Mouse (Mus musculus): ENCODE measurements around the gene Enc1. TPM values are rescaled to one million over a fixed set of nuclear protein-coding genes. Genes with fewer than 3 reads are reported as not detected.

Gene Enc1
- polyA plus RNA-seq, 1 experiment from 2014 or later = 10.4 TPM

- H3K4me3 ChIP-seq = peak overlapping the region; percentile 28
- peaks cover 13% of the 10 kb centered on the region for H3K4me1 ChIP-seq
- no peak overlapping the region for H3K9ac ChIP-seq
- peaks cover 11% of the 10 kb centered on the region for H3K27me3 ChIP-seq
- H3K36me3 ChIP-seq = no peaks in the 10 kb centered on the region
- no peak for ATAC-seq (ENCODE audit: insufficient number of reproducible peaks, low FRiP score, low TSS enrichment, low read depth)
- no peak overlapping the region for H3K27ac ChIP-seq
- no peaks in the 10 kb centered on the region for H3K9me3 ChIP-seq
- peak overlapping the region; percentile 49 for H3K4me2 ChIP-seq
- 15% methylated on average over 26 of the region's 26 CpGs for WGBS
These were observed 41.4 kb downstream of the Enc1 start for GRCm38 (mm10) chr13:97282051-97282910.

- WGBS = 10% methylated on average over 9 of the region's 9 CpGs
- H3K4me3 ChIP-seq = peak overlapping the region; percentile 28; the same call in 1 of the 2 replicates
- H3K4me2 ChIP-seq = peak overlapping the region; percentile 49; the same call in 1 of the 2 replicates
- no peak overlapping the region for H3K27ac ChIP-seq
- ATAC-seq (ENCODE audit: insufficient number of reproducible peaks, low FRiP score, low TSS enrichment, low read depth) = no peak
- peaks cover 13% of the 10 kb centered on the region for H3K4me1 ChIP-seq
- no peaks in the 10 kb centered on the region for H3K9me3 ChIP-seq
- no peak overlapping the region for H3K9ac ChIP-seq
- H3K27me3 ChIP-seq = peaks cover 11% of the 10 kb centered on the region
- no peaks in the 10 kb centered on the region for H3K36me3 ChIP-seq
These were observed 42.0 kb downstream of the Enc1 start for GRCm38 (mm10) chr13:97282911-97283281.

- Histone ChIP-seq H3K36me3 (no peaks in the 10 kb centered on the region), H3K4me3 (no peak overlapping the region), H3K9me3 (no peaks in the 10 kb centered on the region), H3K4me1 (peaks cover 14% of the 10 kb centered on the region), H3K27me3 (peaks cover 11% of the 10 kb centered on the region), H3K9ac (no peak overlapping the region), H3K27ac (no peak overlapping the region), H3K4me2 (no peak overlapping the region)
- WGBS = 90% methylated on average over 3 of the region's 3 CpGs
- ATAC-seq (ENCODE audit: insufficient number of reproducible peaks, low FRiP score, low TSS enrichment, low read depth) = no peak
These were observed 46.1 kb downstream of the Enc1 start for GRCm38 (mm10) chr13:97287046-97287445.

- no peaks in the 10 kb centered on the region for H3K9me3 ChIP-seq
- H3K27ac ChIP-seq = no peak overlapping the region
- H3K4me3 ChIP-seq = no peak overlapping the region
- peaks cover 6% of the 10 kb centered on the region; the same call in 1 of the 2 replicates for H3K4me1 ChIP-seq
- H3K36me3 ChIP-seq = no peaks in the 10 kb centered on the region
- no peak for ATAC-seq (ENCODE audit: insufficient number of reproducible peaks, low FRiP score, low TSS enrichment, low read depth)
- 36% methylated on average over 2 of the region's 3 CpGs for WGBS
- H3K4me2 ChIP-seq = no peak overlapping the region
- no peaks in the 10 kb centered on the region for H3K27me3 ChIP-seq
- H3K9ac ChIP-seq = no peak overlapping the region
These were observed 49.8 kb downstream of the Enc1 start for GRCm38 (mm10) chr13:97290747-97291146.

- ATAC-seq (ENCODE audit: insufficient number of reproducible peaks, low FRiP score, low TSS enrichment, low read depth) = no peak
These were observed 50.4 kb downstream of the Enc1 start for GRCm38 (mm10) chr13:97291354-97291753.

GRCm38 (mm10) chr13:97292026-97292425, 51.1 kb downstream of the Enc1 start:
- H3K4me3 ChIP-seq = no peak overlapping the region
- H3K4me2 ChIP-seq = no peak overlapping the region
- H3K36me3 ChIP-seq = no peaks in the 10 kb centered on the region
- no peak overlapping the region for H3K9ac ChIP-seq
- H3K9me3 ChIP-seq = no peaks in the 10 kb centered on the region
- no peak for ATAC-seq (ENCODE audit: insufficient number of reproducible peaks, low FRiP score, low TSS enrichment, low read depth)
- no peaks in the 10 kb centered on the region for H3K27me3 ChIP-seq
- no peak overlapping the region for H3K27ac ChIP-seq
- peaks cover 6% of the 10 kb centered on the region; the same call in 1 of the 2 replicates for H3K4me1 ChIP-seq
- WGBS = 57% methylated on average over 8 of the region's 8 CpGs

More at GRCm38 (mm10) chr13:97291354-97291753, 50.4 kb downstream of the Enc1 start:
- H3K4me3 ChIP-seq = no peak overlapping the region
- H3K27me3 ChIP-seq = no peaks in the 10 kb centered on the region
- H3K9me3 ChIP-seq = no peaks in the 10 kb centered on the region
- peaks cover 6% of the 10 kb centered on the region; the same call in 1 of the 2 replicates for H3K4me1 ChIP-seq
- no peak overlapping the region for H3K4me2 ChIP-seq
- 78% methylated on average over 17 of the region's 17 CpGs for WGBS
- no peak overlapping the region for H3K9ac ChIP-seq
- no peaks in the 10 kb centered on the region for H3K36me3 ChIP-seq
- H3K27ac ChIP-seq = no peak overlapping the region

- H3K9me3 ChIP-seq = no peaks in the 10 kb centered on the region
- H3K4me2 ChIP-seq = no peak overlapping the region
- H3K36me3 ChIP-seq = no peaks in the 10 kb centered on the region
- H3K27me3 ChIP-seq = no peaks in the 10 kb centered on the region
- H3K9ac ChIP-seq = no peak overlapping the region
- H3K27ac ChIP-seq = no peak overlapping the region
- ATAC-seq (ENCODE audit: insufficient number of reproducible peaks, low FRiP score, low TSS enrichment, low read depth) = no peak
- 19% methylated on average over 12 of the region's 12 CpGs for WGBS
- no peak overlapping the region for H3K4me3 ChIP-seq
- peaks cover 6% of the 10 kb centered on the region; the same call in 1 of the 2 replicates for H3K4me1 ChIP-seq
These were observed 51.7 kb downstream of the Enc1 start for GRCm38 (mm10) chr13:97292451-97293245.

GRCm38 (mm10) chr13:97295101-97295852, 54.4 kb downstream of the Enc1 start:
- H3K4me3 ChIP-seq = no peak overlapping the region
- WGBS = 68% methylated on average over 9 of the region's 9 CpGs
- H3K9me3 ChIP-seq = no peaks in the 10 kb centered on the region
- no peak overlapping the region for H3K4me2 ChIP-seq
- H3K27me3 ChIP-seq = no peaks in the 10 kb centered on the region
- ATAC-seq (ENCODE audit: insufficient number of reproducible peaks, low FRiP score, low TSS enrichment, low read depth) = no peak
- no peak overlapping the region for H3K27ac ChIP-seq
- H3K9ac ChIP-seq = no peak overlapping the region
- no peaks in the 10 kb centered on the region for H3K36me3 ChIP-seq
- peaks cover 6% of the 10 kb centered on the region; the same call in 1 of the 2 replicates for H3K4me1 ChIP-seq

GRCm38 (mm10) chr13:97295853-97296219, 54.9 kb downstream of the Enc1 start:
- Histone ChIP-seq H3K4me1 (peaks cover 6% of the 10 kb centered on the region; the same call in 1 of the 2 replicates), H3K36me3 (no peaks in the 10 kb centered on the region), H3K4me3 (no peak overlapping the region), H3K27ac (no peak overlapping the region), H3K4me2 (no peak overlapping the region), H3K9me3 (no peaks in the 10 kb centered on the region), H3K9ac (no peak overlapping the region), H3K27me3 (no peaks in the 10 kb centered on the region)
- 74% methylated on average over 11 of the region's 11 CpGs for WGBS
- ATAC-seq (ENCODE audit: insufficient number of reproducible peaks, low FRiP score, low TSS enrichment, low read depth) = no peak

- Histone ChIP-seq H3K4me2 (no peak overlapping the region), H3K27me3 (no peaks in the 10 kb centered on the region), H3K9me3 (no peaks in the 10 kb centered on the region), H3K36me3 (no peaks in the 10 kb centered on the region), H3K9ac (no peak overlapping the region), H3K4me1 (peaks cover 5% of the 10 kb centered on the region; the same call in 1 of the 2 replicates), H3K4me3 (no peak overlapping the region), H3K27ac (no peak overlapping the region)
- 70% methylated on average over 8 of the region's 8 CpGs for WGBS
- no peak for ATAC-seq (ENCODE audit: insufficient number of reproducible peaks, low FRiP score, low TSS enrichment, low read depth)
These were observed 55.4 kb downstream of the Enc1 start for GRCm38 (mm10) chr13:97296281-97296680.

- H3K4me1 ChIP-seq = peaks cover 3% of the 10 kb centered on the region; the same call in 1 of the 2 replicates
- no peaks in the 10 kb centered on the region for H3K27me3 ChIP-seq
- no peak overlapping the region for H3K27ac ChIP-seq
- H3K36me3 ChIP-seq = no peaks in the 10 kb centered on the region
- H3K9ac ChIP-seq = no peak overlapping the region
- H3K4me2 ChIP-seq = no peak overlapping the region
- no peak overlapping the region for H3K4me3 ChIP-seq
- ATAC-seq (ENCODE audit: insufficient number of reproducible peaks, low FRiP score, low TSS enrichment, low read depth) = no peak
- 95% methylated on average over 3 of the region's 5 CpGs for WGBS
- H3K9me3 ChIP-seq = no peaks in the 10 kb centered on the region
These were observed 55.9 kb downstream of the Enc1 start for GRCm38 (mm10) chr13:97296757-97297156.
